Mouse (Mus musculus): Measurements from ENCODE around the gene Acot7.

Gene Acot7

DNA sequence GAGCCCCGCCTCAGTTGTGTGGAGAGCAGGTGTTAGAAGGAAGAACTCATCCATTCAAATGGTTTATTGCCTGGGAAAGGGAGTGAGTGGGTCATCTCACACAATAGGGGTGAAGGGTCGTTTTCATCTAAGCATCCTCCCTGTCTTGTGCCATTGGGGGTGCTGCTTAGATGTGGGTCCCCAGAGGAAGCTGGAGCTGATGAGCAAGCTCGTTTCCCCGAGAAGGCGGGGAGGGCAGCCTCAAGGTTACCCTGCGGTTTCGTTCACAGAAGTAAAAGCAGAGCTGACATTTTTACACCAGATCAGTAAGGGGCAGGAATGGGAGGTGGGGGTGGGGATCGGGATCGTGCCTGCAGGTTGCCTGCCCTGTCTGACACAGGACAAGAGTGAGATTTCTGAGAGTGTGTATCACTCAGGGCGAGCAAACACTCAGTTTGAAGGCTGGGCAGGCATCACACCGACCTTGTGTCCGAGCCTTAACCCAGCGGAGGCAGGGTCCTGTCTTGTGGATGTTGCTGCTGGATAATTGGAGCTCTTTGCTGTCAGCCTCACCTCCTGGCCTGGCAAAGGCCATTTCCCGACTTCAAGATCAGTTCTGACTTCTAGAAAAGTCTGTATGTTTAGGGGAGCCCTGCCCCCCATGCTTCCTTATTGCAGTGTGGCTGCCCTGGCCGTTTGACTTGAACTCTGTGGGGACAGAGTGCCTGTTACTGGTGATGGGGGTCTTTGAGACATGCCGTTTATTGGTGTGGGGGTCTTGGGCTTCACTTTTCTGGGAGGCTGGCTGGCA, 1.2 kb downstream of the Acot7 start:
- no peak for DNase-seq (ENCODE audit: low spot score in 2 of 2)

DNA sequence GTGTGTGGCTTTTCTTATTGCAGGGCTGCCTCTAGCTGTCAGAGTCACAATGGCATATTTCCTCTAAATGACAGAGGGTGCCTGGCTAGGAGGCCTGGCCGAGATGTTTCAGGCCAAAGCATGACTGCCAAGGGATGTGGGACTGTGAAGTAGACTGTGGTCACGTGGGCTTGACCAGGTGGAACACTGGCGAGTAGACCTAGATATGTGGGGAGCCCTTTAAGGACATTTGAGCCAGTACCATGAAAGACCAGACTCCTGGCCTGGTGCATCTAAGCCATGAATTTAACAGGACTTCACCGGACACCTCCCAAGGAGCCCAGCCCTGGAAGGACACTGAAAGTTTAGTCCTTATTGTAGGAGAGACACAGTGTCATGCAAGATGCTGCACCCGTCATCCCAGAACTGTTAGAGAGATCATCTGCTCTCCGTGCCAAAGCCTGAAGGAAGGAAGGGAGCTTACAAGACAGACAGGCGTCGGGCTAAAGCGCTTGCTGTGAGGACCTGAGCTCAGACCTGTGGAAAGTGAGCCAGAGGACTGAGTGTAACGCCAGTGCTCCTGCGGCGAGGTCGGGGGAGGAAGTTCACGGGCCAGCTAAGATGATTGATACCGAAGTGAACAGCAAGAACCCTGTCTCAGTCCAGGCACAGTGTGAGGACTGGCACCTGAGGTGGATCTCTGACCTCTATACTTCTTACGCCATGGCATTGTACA, 2.2 kb downstream of the Acot7 start:
- no peak for DNase-seq (ENCODE audit: low spot score in 2 of 2)

GRCm38 (mm10) chr4:152182205-152182604, 4.3 kb downstream of the Acot7 start:
- no peak for DNase-seq (ENCODE audit: low spot score in 2 of 2)

DNA sequence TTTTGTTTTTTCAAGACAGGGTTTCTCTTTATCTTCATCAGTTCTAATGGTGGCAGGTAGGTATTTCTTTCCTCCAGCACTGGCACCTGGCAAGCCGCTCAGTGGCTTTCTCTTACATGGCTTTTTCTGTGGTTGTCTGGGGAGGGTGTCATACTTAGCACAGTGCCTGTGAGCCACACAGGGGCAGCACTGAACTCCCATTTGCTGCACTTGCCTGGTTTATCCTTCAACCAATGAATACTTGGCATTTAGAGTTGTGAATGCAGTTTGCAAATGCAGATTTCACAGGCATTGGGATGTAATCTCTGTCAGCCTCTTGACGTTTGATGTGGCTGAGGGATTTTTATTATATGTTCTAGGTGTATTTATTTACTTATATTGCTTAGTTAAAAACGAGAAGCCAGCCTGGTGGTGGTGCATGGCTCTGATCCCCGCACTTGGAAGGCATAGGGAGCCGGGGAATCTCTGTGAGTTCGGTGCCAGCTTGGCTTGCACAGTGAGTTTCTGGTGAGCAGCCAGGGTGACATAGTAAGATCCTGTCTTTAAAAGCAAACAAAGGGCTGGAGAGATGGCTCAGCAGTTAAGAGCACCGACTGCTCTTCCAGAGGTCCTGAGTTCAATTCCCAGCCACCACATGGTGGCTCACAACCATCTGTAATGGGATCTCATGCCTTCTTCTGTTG, 6.6 kb downstream of the Acot7 start:
- no peak for DNase-seq (ENCODE audit: low spot score in 2 of 2)

DNA sequence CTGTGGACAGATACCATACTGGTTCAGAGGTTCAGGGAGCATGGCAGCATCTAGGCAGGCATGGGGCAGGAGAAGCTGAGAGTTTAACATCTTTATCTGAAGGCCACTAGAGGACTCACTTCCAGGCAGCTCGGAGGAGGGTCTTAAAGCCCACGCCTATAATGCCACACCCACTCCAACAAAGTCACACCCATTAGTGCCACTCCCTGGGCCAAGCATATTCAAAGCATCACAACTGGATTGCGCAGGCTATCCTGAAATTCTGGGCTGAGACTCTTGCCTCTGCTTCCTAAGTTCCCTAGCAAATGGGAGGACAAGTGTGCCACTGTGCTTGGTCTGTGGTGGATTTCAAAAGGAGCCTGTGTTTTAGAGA, 7.2 kb downstream of the Acot7 start:
- DNase-seq (ENCODE audit: low spot score in 2 of 2), result no peak

DNA sequence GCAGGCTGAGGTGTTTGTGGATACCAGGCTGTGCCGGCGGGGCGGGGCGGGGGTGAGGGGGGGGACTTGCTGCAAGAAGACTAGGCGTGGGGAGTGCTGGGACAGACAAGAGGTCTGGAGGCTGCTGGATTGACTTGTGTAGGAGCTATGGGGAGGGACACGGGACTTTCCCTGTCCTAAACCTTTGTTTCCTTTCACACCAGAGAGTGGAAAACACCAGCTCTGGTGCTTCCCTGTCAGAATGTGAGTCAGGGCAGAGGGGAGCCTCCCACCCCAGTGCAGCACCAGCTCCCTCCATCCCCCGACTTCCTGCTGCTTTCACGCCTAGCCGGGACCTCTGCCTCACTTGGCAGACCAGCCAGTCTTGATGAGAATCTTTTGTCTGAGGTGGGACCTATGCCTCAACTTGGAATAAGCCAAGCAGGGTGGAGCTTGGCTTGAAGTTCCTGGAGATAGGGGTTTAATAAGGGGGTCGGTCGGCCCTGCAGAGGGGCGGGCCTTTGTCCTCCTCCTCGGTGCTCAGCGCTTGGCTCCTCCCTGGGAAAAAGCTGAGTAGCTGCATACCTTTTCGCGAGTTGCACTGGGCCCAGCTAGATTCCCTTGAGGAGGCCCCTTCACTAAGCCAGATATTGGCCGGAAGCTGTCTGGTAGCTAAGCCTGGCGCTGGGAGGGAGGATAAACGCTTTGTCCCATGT, 7.7 kb downstream of the Acot7 start:
- DNase-seq (ENCODE audit: low spot score in 2 of 2), result no peak

- DNase-seq (ENCODE audit: low spot score in 2 of 2), result no peak
These were observed 8.5 kb downstream of the Acot7 start for GRCm38 (mm10) chr4:152186205-152187082.

DNA sequence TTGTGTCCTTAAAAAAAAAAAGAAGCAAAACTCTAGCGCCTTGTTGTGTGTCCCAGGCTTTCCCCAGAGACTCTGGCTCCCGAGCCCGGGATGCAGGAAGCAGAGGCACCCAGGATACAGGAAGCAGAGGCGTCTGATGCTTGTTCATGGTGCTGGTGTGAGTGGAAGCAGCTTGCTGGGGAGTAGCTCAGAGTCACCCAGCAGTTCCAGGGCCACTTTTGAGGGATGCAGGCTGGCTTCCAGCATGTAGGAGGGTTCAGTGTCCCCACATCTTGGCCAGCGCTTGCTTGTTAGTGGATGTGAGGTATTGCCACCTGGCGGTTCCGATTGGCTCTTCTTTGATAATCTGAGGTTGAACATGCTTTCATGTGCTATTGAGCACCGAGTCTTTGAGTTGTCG, 9.2 kb downstream of the Acot7 start:
- DNase-seq (ENCODE audit: low spot score in 2 of 2), result no peak

DNA sequence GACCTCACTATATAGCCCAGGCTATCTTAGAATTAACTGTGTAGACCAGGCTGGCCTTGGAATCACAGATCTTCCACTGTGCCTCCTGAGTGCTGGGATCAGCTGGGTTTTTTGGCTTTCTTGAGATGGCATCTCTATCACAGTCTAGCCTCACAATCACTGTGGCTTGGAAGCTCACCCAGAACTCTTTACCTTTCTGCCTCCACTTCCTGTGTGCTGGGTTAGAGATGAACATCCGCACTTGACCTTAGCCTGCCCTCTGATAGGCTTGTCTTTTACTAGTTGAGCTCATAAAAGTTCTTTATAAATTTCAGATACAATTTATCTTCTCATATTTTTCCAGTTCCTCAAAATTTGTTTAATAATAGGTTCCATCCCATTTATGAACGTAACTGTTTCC, 10.7 kb downstream of the Acot7 start:
- DNase-seq (ENCODE audit: low spot score in 2 of 2), result no peak

DNA sequence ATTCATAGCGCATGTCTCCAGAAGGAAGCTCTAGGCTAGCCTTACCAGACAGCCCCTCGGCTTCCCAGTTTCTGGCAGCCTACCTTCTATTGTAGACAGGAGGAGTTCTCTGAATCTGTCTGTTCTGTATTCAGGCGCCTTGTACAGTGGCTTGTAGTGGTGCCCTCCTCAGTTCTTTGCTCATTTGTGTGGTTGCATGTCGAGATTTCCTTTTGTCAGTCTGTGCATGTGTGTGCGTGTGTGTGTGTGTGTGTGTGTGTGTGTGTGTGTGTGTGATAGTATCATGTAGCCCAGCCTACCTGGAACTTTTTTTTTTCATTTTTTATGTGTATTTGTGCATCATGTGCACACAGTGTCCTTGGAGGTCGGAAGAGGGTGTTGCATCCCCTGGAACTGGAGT, 11.1 kb downstream of the Acot7 start:
- DNase-seq (ENCODE audit: low spot score in 2 of 2), result no peak

GRCm38 (mm10) chr4:152189691-152190090, 11.8 kb downstream of the Acot7 start:
- DNase-seq (ENCODE audit: low spot score in 2 of 2), result no peak

DNA sequence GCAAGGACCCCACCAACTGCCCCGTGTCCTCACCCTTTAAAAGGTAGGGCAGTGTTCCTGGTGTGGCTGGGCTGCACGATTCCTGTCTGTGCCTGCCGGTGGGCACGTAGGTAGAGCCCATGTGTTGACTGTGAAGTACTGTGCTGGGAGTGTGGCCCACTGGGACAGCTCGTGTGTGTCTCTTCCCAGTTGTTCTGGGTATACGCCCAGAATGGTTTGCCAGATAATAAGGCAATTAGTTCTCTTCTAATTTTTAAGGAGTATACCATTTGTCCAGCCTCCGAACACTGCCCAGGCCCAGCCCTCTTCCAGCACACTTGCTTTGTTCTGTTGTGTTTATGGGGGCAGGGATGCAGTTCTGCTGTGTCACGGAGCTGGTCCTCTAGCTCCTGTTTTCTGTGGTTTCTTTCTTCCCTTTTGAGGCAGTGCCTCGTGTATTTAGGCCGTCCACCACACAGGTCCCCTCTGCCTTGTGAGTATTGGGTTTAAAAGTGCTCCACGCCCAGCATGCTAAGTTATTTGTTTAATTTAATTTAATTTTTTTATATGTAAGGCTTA, 12.2 kb downstream of the Acot7 start:
- DNase-seq (ENCODE audit: low spot score in 2 of 2), result no peak

- no peak for DNase-seq (ENCODE audit: low spot score in 2 of 2)
These were observed 12.8 kb downstream of the Acot7 start for GRCm38 (mm10) chr4:152190701-152191100.

GRCm38 (mm10) chr4:152192569-152192968, 14.6 kb downstream of the Acot7 start:
- DNase-seq (ENCODE audit: low spot score in 2 of 2), result no peak

DNA sequence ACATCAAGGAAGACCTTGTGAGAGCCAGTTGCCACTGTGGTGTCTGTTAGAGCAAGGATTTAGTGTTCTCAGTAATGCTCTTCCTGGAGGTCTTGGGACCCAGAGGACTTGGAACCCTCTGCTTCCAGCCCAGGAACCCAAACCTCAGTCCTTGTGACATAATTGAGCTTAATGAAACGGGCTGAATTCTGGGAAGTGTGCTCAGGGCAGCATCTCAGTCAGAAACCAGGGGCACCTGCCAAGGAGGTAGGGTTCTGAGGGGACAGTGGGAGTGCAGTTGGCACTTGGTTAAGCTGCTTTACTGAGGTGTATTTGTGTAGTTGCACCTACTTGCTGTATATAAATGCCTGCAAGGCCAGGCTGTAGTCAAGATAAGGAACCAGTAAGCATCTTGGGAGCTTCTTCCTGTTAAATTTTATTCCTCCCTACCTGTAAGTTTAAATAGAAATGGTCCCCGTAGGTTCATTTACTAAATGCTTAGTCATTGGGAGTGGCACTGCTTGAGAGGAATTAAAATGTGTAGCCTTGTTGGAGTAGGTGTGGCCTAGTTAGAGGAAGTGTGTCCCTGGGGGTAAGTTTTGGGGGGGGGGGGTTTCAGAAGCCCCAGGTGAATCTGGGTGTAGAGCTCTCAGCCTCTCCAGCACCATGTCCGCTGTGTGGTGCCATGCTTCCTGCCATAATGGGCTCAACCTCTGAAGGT, 16.7 kb downstream of the Acot7 start:
- no peak for DNase-seq (ENCODE audit: low spot score in 2 of 2)

- no peak for DNase-seq (ENCODE audit: low spot score in 2 of 2)
These were observed 18.3 kb downstream of the Acot7 start for GRCm38 (mm10) chr4:152196276-152196675.

DNA sequence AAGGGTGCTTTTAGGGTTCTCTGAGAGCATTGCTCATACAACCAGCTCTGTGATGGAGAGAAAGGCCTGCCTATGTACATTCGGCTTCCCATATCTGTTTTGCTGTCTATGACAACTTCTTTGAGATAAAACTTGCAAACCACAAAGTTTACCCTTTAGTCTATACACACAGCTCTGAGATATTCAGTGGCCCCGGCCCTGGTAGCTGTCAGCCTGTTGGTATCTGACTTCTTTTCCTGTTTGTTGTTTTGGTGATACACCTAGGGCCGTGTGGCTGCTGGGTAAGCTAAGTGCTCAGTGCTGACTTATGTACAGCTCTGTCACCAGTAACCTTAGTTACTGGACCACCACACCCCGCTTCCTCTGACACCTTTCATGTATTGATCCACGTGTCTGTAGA, 19.6 kb downstream of the Acot7 start:
- no peak for DNase-seq (ENCODE audit: low spot score in 2 of 2)

GRCm38 (mm10) chr4:152199617-152200016, 21.7 kb downstream of the Acot7 start:
- no peak for DNase-seq (ENCODE audit: low spot score in 2 of 2)

- DNase-seq (ENCODE audit: low spot score in 2 of 2), result no peak
These were observed 23.6 kb downstream of the Acot7 start for GRCm38 (mm10) chr4:152201492-152201891.

GRCm38 (mm10) chr4:152202418-152202817, 24.5 kb downstream of the Acot7 start:
- no peak for DNase-seq (ENCODE audit: low spot score in 2 of 2)
